In the genomic region with DNA sequence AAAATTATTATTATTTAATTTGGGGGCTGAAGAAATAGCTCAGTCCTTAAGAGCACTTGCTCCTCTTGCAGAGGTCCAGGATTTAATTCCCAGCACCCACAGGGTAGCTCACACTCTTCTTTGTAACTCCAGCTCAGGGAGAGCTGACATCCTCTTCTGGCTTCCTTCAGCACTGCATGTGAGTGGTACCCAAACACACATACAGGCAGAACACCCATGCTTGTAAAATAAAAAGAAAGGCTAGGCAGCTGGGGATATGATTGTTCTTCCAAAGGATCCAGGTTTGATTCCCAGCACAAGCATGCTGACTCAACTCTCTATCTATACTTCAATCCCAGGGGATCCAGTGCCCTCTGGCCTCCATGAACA, we compare ENCODE assay signal across 8 mouse cellular contexts. TPM values are rescaled to one million over a fixed set of nuclear protein-coding genes. Genes with fewer than 3 reads are reported as not detected.
DNase-seq lines count a peak whose midpoint lies in the region; ATAC-seq and TF ChIP-seq lines count a peak whose summit lies in the region.

No protein-coding gene starts in this region.

- TF ChIP-seq EP300 in MEL (IDR thresholded peaks at IDR 0.05; ENCODE audit: low read depth in 1 of 2, low read length in 2 of 2) = no peak

- peak overlapping the region; percentile 91; the same call in 1 of the 2 replicates for H3K27ac ChIP-seq in hindbrain, embryonic 10.5 days
- no peak overlapping the region for H3K27ac ChIP-seq in hindbrain, embryonic 11.5 days (ENCODE audit: low read depth, low read length)
- no peak overlapping the region for H3K27ac ChIP-seq in MEL (ENCODE audit: control insufficient read depth, low read depth, low read length)
- peak overlapping the region; percentile 61; the same call in 1 of the 2 replicates for H3K27ac ChIP-seq in hindbrain, embryonic 14.5 days
- H3K27ac ChIP-seq in midbrain, embryonic 14.5 days (replicated peaks; ENCODE audit: low read depth, low read length) = no peak overlapping the region

- no peak for DNase-seq in hindbrain, embryonic 10.5 days (ENCODE audit: low spot score)
- DNase-seq in hindbrain, embryonic 11.5 days (ENCODE audit: low spot score) = no peak
- peak; percentile 57 for DNase-seq in MEL (ENCODE audit: low read depth, low spot score)
- no peak for DNase-seq in hindbrain, embryonic 14.5 days (ENCODE audit: low spot score)
- no peak for DNase-seq in midbrain, embryonic 14.5 days
- DNase-seq in thymus, postnatal 0 days (ENCODE audit: low spot score) = no peak
- DNase-seq in T-cell, adult 2 months (ENCODE audit: low spot score) = no peak
- DNase-seq in urinary bladder, postnatal 36 days (ENCODE audit: low spot score in 2 of 2) = no peak

- no peak for TF ChIP-seq CTCF in MEL (IDR thresholded peaks at IDR 0.05 in 2 of 3, conservative IDR thresholded peaks at IDR 0.05 in 1 of 3; ENCODE audit: control insufficient read depth in 1 of 3, insufficient read depth in 1 of 3, low read depth in 2 of 3, low read length in 3 of 3, poor library complexity in 1 of 3, severe bottlenecking in 1 of 3)

- no peak for ATAC-seq in hindbrain, embryonic 11.5 days (ENCODE audit: low FRiP score)
- no peak for ATAC-seq in hindbrain, embryonic 14.5 days (ENCODE audit: low FRiP score)
- ATAC-seq in midbrain, embryonic 14.5 days (ENCODE audit: low FRiP score, low TSS enrichment) = no peak

- peaks cover 22% of the 10 kb centered on the region for H3K79me2 ChIP-seq in MEL (ENCODE audit: control insufficient read depth, insufficient read depth, low read length, poor library complexity)

- peaks cover 34% of the 10 kb centered on the region for H3K36me3 ChIP-seq in hindbrain, embryonic 10.5 days
- peaks cover 3% of the 10 kb centered on the region; the same call in 1 of the 2 replicates for H3K36me3 ChIP-seq in hindbrain, embryonic 11.5 days (ENCODE audit: control insufficient read depth, insufficient read depth, low read length)
- peaks cover 3 to 18% of the 10 kb centered on the region in 2 experiments for H3K36me3 ChIP-seq in MEL (ENCODE audit: control insufficient read depth in 1 of 2, insufficient read depth in 2 of 2, low read length in 2 of 2)
- H3K36me3 ChIP-seq in hindbrain, embryonic 14.5 days (replicated peaks; ENCODE audit: control insufficient read depth, insufficient read depth) = peaks cover 23% of the 10 kb centered on the region
- peaks cover 17% of the 10 kb centered on the region for H3K36me3 ChIP-seq in midbrain, embryonic 14.5 days (ENCODE audit: control insufficient read depth, insufficient read depth, low read length)

- H3K4me2 ChIP-seq in hindbrain, embryonic 11.5 days (replicated peaks; ENCODE audit: low read depth, low read length) = no peak overlapping the region
- peak overlapping the region; percentile 94 for H3K4me2 ChIP-seq in hindbrain, embryonic 14.5 days (replicated peaks)
- peak overlapping the region; percentile 92 for H3K4me2 ChIP-seq in midbrain, embryonic 14.5 days (ENCODE audit: low read length)

- TF ChIP-seq POLR2A in MEL (IDR thresholded peaks at IDR 0.05; ENCODE audit: control insufficient read depth in 1 of 2, insufficient read depth in 1 of 2, low read depth in 1 of 2, low read length in 2 of 2, poor library complexity in 1 of 2) = no peak

- H3K4me1 ChIP-seq in hindbrain, embryonic 10.5 days (replicated peaks) = peaks cover 34% of the 10 kb centered on the region
- H3K4me1 ChIP-seq in hindbrain, embryonic 11.5 days (replicated peaks; ENCODE audit: control insufficient read depth, insufficient read depth, low read length) = no peaks in the 10 kb centered on the region
- H3K4me1 ChIP-seq in MEL (ENCODE audit: control insufficient read depth in 1 of 2, insufficient read depth in 2 of 2, low read length in 2 of 2) = peaks cover 4 to 23% of the 10 kb centered on the region in 2 experiments
- H3K4me1 ChIP-seq in hindbrain, embryonic 14.5 days (replicated peaks; ENCODE audit: control insufficient read depth, insufficient read depth, low read length) = peaks cover 18% of the 10 kb centered on the region
- peaks cover 18% of the 10 kb centered on the region for H3K4me1 ChIP-seq in midbrain, embryonic 14.5 days (ENCODE audit: control insufficient read depth, insufficient read depth, low read length)

- no peaks in the 10 kb centered on the region for H3K9me3 ChIP-seq in hindbrain, embryonic 10.5 days
- H3K9me3 ChIP-seq in hindbrain, embryonic 11.5 days (ENCODE audit: control insufficient read depth, low read length) = no peaks in the 10 kb centered on the region
- no peaks in the 10 kb centered on the region for H3K9me3 ChIP-seq in MEL (replicated peaks; ENCODE audit: insufficient read depth, low read length)
- H3K9me3 ChIP-seq in hindbrain, embryonic 14.5 days (ENCODE audit: control insufficient read depth, low read length) = no peaks in the 10 kb centered on the region
- H3K9me3 ChIP-seq in midbrain, embryonic 14.5 days (ENCODE audit: control insufficient read depth, low read length) = no peaks in the 10 kb centered on the region

- peak overlapping the region; percentile 86; the same call in 1 of the 2 replicates for H3K4me3 ChIP-seq in hindbrain, embryonic 10.5 days
- H3K4me3 ChIP-seq in hindbrain, embryonic 11.5 days (ENCODE audit: low read depth, low read length) = no peak overlapping the region
- H3K4me3 ChIP-seq in MEL (ENCODE audit: control insufficient read depth in 1 of 2, insufficient read depth in 1 of 2, low read depth in 2 of 2, low read length in 2 of 2) = peak overlapping the region; percentile 69 to 95
- H3K4me3 ChIP-seq in hindbrain, embryonic 14.5 days (replicated peaks; ENCODE audit: low read length) = peak overlapping the region; percentile 69
- H3K4me3 ChIP-seq in midbrain, embryonic 14.5 days (replicated peaks; ENCODE audit: low read depth, low read length) = peak overlapping the region; percentile 78; the same call in 1 of the 2 replicates

- H3K27me3 ChIP-seq in hindbrain, embryonic 10.5 days (ENCODE audit: insufficient read depth, poor library complexity, severe bottlenecking) = no peaks in the 10 kb centered on the region
- H3K27me3 ChIP-seq in hindbrain, embryonic 11.5 days (ENCODE audit: control insufficient read depth, insufficient read depth, low read length) = no peaks in the 10 kb centered on the region
- H3K27me3 ChIP-seq in MEL (ENCODE audit: control insufficient read depth in 1 of 2, insufficient read depth in 2 of 2, low read length in 2 of 2) = no peaks in the 10 kb centered on the region
- no peaks in the 10 kb centered on the region for H3K27me3 ChIP-seq in hindbrain, embryonic 14.5 days (ENCODE audit: control insufficient read depth, insufficient read depth, low read length)
- H3K27me3 ChIP-seq in midbrain, embryonic 14.5 days (ENCODE audit: control insufficient read depth, insufficient read depth, low read length) = no peaks in the 10 kb centered on the region

- TF ChIP-seq RAD21 in MEL (IDR thresholded peaks at IDR 0.05; ENCODE audit: low read depth, low read length) = no peak

- no peak overlapping the region for H3K9ac ChIP-seq in hindbrain, embryonic 11.5 days (ENCODE audit: low read depth, low read length)
- H3K9ac ChIP-seq in MEL (ENCODE audit: control insufficient read depth, low read depth, low read length, poor library complexity, severe bottlenecking) = peak overlapping the region; percentile 65
- no peak overlapping the region for H3K9ac ChIP-seq in hindbrain, embryonic 14.5 days
- no peak overlapping the region for H3K9ac ChIP-seq in midbrain, embryonic 14.5 days (replicated peaks; ENCODE audit: low read length)

RNA-seq across cellular contexts. Expression of gene Polr2g, which starts 0.6 kb away (rescaled TPM):
- 189 and 194 TPM in 2 replicates for polyA plus RNA-seq in hindbrain, embryonic 10.5 days (2016; fragmentation: Nextera tagmentation; extraction: Ambion mirVana)
- 184 and 194 TPM in 2 replicates for polyA plus RNA-seq in hindbrain, embryonic 11.5 days (2014; fragmentation: Nextera tagmentation; extraction: Ambion mirVana)
- 165 and 188 TPM in 2 replicates for total RNA-seq in MEL (2012; rRNA removed)
- polyA plus RNA-seq in MEL (2012; ENCODE audit: insufficient read depth in 1 of 2, insufficient read length in 2 of 2, low read depth in 1 of 2, low replicate concordance in 2 of 2, missing spikeins in 1 of 2) = 100 to 1,000 TPM in 1 of 2 experiments, not detected in 1; 181 TPM
- polyA plus RNA-seq in hindbrain, embryonic 14.5 days (2014; fragmentation: Nextera tagmentation; extraction: Ambion mirVana) = 134 and 145 TPM in 2 replicates
- polyA plus RNA-seq in midbrain, embryonic 14.5 days (2014; fragmentation: Nextera tagmentation; extraction: Ambion mirVana) = 156 and 165 TPM in 2 replicates
- 233 and 246 TPM in 2 replicates for polyA plus RNA-seq in thymus, postnatal 0 days (2015; fragmentation: Nextera tagmentation; extraction: Ambion mirVana)

RNA-seq across cellular contexts. Expression of gene Zbtb3, which starts 3.4 kb away (rescaled TPM):
- 7.2 and 8.3 TPM in 2 replicates for polyA plus RNA-seq in hindbrain, embryonic 10.5 days (2016; fragmentation: Nextera tagmentation; extraction: Ambion mirVana)
- polyA plus RNA-seq in hindbrain, embryonic 11.5 days (2014; fragmentation: Nextera tagmentation; extraction: Ambion mirVana) = 5.7 and 7.5 TPM in 2 replicates
- 2.6 and 2.9 TPM in 2 replicates for total RNA-seq in MEL (2012; rRNA removed)
- polyA plus RNA-seq in MEL (2012; ENCODE audit: insufficient read depth in 1 of 2, insufficient read length in 2 of 2, low read depth in 1 of 2, low replicate concordance in 2 of 2, missing spikeins in 1 of 2) = 1 to 10 TPM in 1 of 2 experiments, not detected in 1; 2.4 TPM
- 6.8 and 7.1 TPM in 2 replicates for polyA plus RNA-seq in hindbrain, embryonic 14.5 days (2014; fragmentation: Nextera tagmentation; extraction: Ambion mirVana)
- polyA plus RNA-seq in midbrain, embryonic 14.5 days (2014; fragmentation: Nextera tagmentation; extraction: Ambion mirVana) = 7.2 and 7.9 TPM in 2 replicates
- 2.9 and 3.5 TPM in 2 replicates for polyA plus RNA-seq in thymus, postnatal 0 days (2015; fragmentation: Nextera tagmentation; extraction: Ambion mirVana)

RNA-seq across cellular contexts. Expression of gene Taf6l, which starts 12.7 kb away (rescaled TPM):
- 43.8 and 44.2 TPM in 2 replicates for polyA plus RNA-seq in hindbrain, embryonic 10.5 days (2016; fragmentation: Nextera tagmentation; extraction: Ambion mirVana)
- polyA plus RNA-seq in hindbrain, embryonic 11.5 days (2014; fragmentation: Nextera tagmentation; extraction: Ambion mirVana) = 15.4 and 17.1 TPM in 2 replicates
- total RNA-seq in MEL (2012; rRNA removed) = 15.3 and 18.3 TPM in 2 replicates
- 10 to 100 TPM in 1 of 2 experiments, not detected in 1; 25.5 TPM for polyA plus RNA-seq in MEL (2012; ENCODE audit: insufficient read depth in 1 of 2, insufficient read length in 2 of 2, low read depth in 1 of 2, low replicate concordance in 2 of 2, missing spikeins in 1 of 2)
- polyA plus RNA-seq in hindbrain, embryonic 14.5 days (2014; fragmentation: Nextera tagmentation; extraction: Ambion mirVana) = 18.7 TPM in 2 replicates
- 18.0 and 21.0 TPM in 2 replicates for polyA plus RNA-seq in midbrain, embryonic 14.5 days (2014; fragmentation: Nextera tagmentation; extraction: Ambion mirVana)
- 24.1 and 24.7 TPM in 2 replicates for polyA plus RNA-seq in thymus, postnatal 0 days (2015; fragmentation: Nextera tagmentation; extraction: Ambion mirVana)

RNA-seq across cellular contexts. Expression of gene Ttc9c, which starts 20.2 kb away (rescaled TPM):
- polyA plus RNA-seq in hindbrain, embryonic 10.5 days (2016; fragmentation: Nextera tagmentation; extraction: Ambion mirVana) = 52.0 and 67.5 TPM in 2 replicates
- polyA plus RNA-seq in hindbrain, embryonic 11.5 days (2014; fragmentation: Nextera tagmentation; extraction: Ambion mirVana) = 47.0 and 53.1 TPM in 2 replicates
- 22.9 and 24.2 TPM in 2 replicates for total RNA-seq in MEL (2012; rRNA removed)
- polyA plus RNA-seq in MEL (2012; ENCODE audit: insufficient read depth in 1 of 2, insufficient read length in 2 of 2, low read depth in 1 of 2, low replicate concordance in 2 of 2, missing spikeins in 1 of 2) = 10 to 100 TPM in 1 of 2 experiments, not detected in 1; 29.8 TPM
- polyA plus RNA-seq in hindbrain, embryonic 14.5 days (2014; fragmentation: Nextera tagmentation; extraction: Ambion mirVana) = 46.9 and 56.1 TPM in 2 replicates
- 37.5 and 55.8 TPM in 2 replicates for polyA plus RNA-seq in midbrain, embryonic 14.5 days (2014; fragmentation: Nextera tagmentation; extraction: Ambion mirVana)
- 44.1 and 49.8 TPM in 2 replicates for polyA plus RNA-seq in thymus, postnatal 0 days (2015; fragmentation: Nextera tagmentation; extraction: Ambion mirVana)

RNA-seq across cellular contexts. Expression of gene Hnrnpul2, which starts 20.9 kb away (rescaled TPM):
- 4.1 and 4.5 TPM in 2 replicates for polyA plus RNA-seq in hindbrain, embryonic 10.5 days (2016; fragmentation: Nextera tagmentation; extraction: Ambion mirVana)
- polyA plus RNA-seq in hindbrain, embryonic 11.5 days (2014; fragmentation: Nextera tagmentation; extraction: Ambion mirVana) = 7.0 and 10.1 TPM in 2 replicates
- 39.4 and 44.6 TPM in 2 replicates for total RNA-seq in MEL (2012; rRNA removed)
- 100 to 1,000 TPM; 106 to 174 TPM for polyA plus RNA-seq in MEL (2012; ENCODE audit: insufficient read depth in 1 of 2, insufficient read length in 2 of 2, low read depth in 1 of 2, low replicate concordance in 2 of 2, missing spikeins in 1 of 2)
- polyA plus RNA-seq in hindbrain, embryonic 14.5 days (2014; fragmentation: Nextera tagmentation; extraction: Ambion mirVana) = 8.0 and 8.4 TPM in 2 replicates
- polyA plus RNA-seq in midbrain, embryonic 14.5 days (2014; fragmentation: Nextera tagmentation; extraction: Ambion mirVana) = 8.8 and 9.6 TPM in 2 replicates
- 4.3 and 5.3 TPM in 2 replicates for polyA plus RNA-seq in thymus, postnatal 0 days (2015; fragmentation: Nextera tagmentation; extraction: Ambion mirVana)

Comparison
In these comparisons a context has a peak if more than half of its experiments do, and no peak if none do; other contexts are left out.
1. H3K27ac ChIP-seq: peak in hindbrain, embryonic 10.5 days (single experiment) and hindbrain, embryonic 14.5 days (single experiment); none in hindbrain, embryonic 11.5 days (single experiment), MEL (single experiment) and midbrain, embryonic 14.5 days (single experiment).